Mouse (Mus musculus) embryo, embryonic 9.5 days (tissue): ENCODE results near the gene Olfr785.
"Not testable (repeated sequence)": the region's sequence is repeated elsewhere in the genome, so short reads cannot be mapped to it uniquely, and the experiment has no call there.

Source experiments
- DNase-seq: peaks from one replicate; pipeline ENCODE4 v3.0.0-alpha.2; 2017; ENCODE audit errors: extremely low spot score

The Olfr785 gene

GRCm38 (mm10) chr10:129405126-129405525, at the start of gene Olfr785:
Gene Olfr785 (plus strand): TSS chr10:129405426.
- DNase-seq, result no peak

GRCm38 (mm10) chr10:129356496-129356895, 48.7 kb upstream of the Olfr785 start:
- not testable (repeated sequence) for DNase-seq

GRCm38 (mm10) chr10:129357307-129357706, 47.9 kb upstream of the Olfr785 start:
- DNase-seq, result no peak

GRCm38 (mm10) chr10:129374051-129374450, 31.2 kb upstream of the Olfr785 start:
- not testable (repeated sequence) for DNase-seq

- no peak for DNase-seq
These were observed 21.4 kb upstream of the Olfr785 start, which contains the start of gene Olfr784 for GRCm38 (mm10) chr10:129383783-129384182. Gene Olfr784 (plus strand): TSS chr10:129384083.

- DNase-seq, result no peak
These were observed 4.3 kb upstream of the Olfr785 start for GRCm38 (mm10) chr10:129400892-129401291.

GRCm38 (mm10) chr10:129427006-129427405, 21.8 kb downstream of the Olfr785 start, which contains the start of gene Olfr786:
Gene Olfr786 (plus strand): TSS chr10:129427306.
- no peak for DNase-seq
